Mouse (Mus musculus) midbrain, embryonic 15.5 days (tissue): ENCODE data around the gene Med19. TPM values are rescaled to one million over a fixed set of nuclear protein-coding genes. Genes with fewer than 3 reads are reported as not detected.

ENCODE experiments used
- ATAC-seq: fragments of 200-750 bp; cut with Nextera tagmentation; replicated peaks from 2 replicates; pipeline ENCODE4 v1.8.0; 2017; ENCODE audit warnings: moderate TSS enrichment
- H3K27ac ChIP-seq: fragments of 300-500 bp; sonication (generic); 2 replicates; pipeline ENCODE4 v1.5.1; 2015; ENCODE audit warnings: mild to moderate bottlenecking, inconsistent platforms
- H3K27me3 ChIP-seq: fragments of 300-500 bp; sonication (generic); replicated peaks from 2 replicates; pipeline ENCODE4 v1.6.1; 2015; ENCODE audit warnings: inconsistent platforms
- H3K36me3 ChIP-seq: fragments of 300-500 bp; sonication (generic); replicated peaks from 2 replicates; pipeline ENCODE4 v1.6.1; 2015; ENCODE audit warnings: inconsistent platforms
- H3K4me1 ChIP-seq: fragments of 300-500 bp; sonication (generic); 2 replicates; pipeline ENCODE4 v1.6.1; 2015; ENCODE audit warnings: inconsistent platforms
- H3K4me2 ChIP-seq: fragments of 300-500 bp; sonication (generic); 2 replicates; pipeline ENCODE4 v1.6.1; 2015; ENCODE audit warnings: inconsistent platforms, mild to moderate bottlenecking, moderate library complexity
- H3K4me3 ChIP-seq: fragments of 300-500 bp; sonication (generic); 2 replicates; pipeline ENCODE4 v1.5.1; 2015; ENCODE audit warnings: mild to moderate bottlenecking, inconsistent platforms
- H3K9ac ChIP-seq: fragments of 300-500 bp; sonication (generic); 2 replicates; pipeline ENCODE4 v1.6.1; 2015; ENCODE audit warnings: mild to moderate bottlenecking, inconsistent platforms
- H3K9me3 ChIP-seq: fragments of 300-500 bp; sonication (generic); 2 replicates; pipeline ENCODE4 v1.6.1; 2016; ENCODE audit warnings: inconsistent platforms
- WGBS: fragments of 180-500 bp; shearing (Covaris S2); methylation state at CpG from one replicate; pipeline ENCODE4 v1.1.7; 2015; ENCODE audit warnings: mixed read lengths; 5-methylcytosine and 5-hydroxymethylcytosine counted together
- polyA plus RNA-seq: library from polyadenylated mRNA; unstranded; fragments of >200 nt; fragmentation: Nextera tagmentation; extraction: Ambion mirVana; gene quantifications from 2 replicates; pipeline ENCODE4 v1.2.1, GENCODE M21; 2015

Gene Med19
- polyA plus RNA-seq, 1 experiment from 2014 or later = 49.5 TPM

DNA sequence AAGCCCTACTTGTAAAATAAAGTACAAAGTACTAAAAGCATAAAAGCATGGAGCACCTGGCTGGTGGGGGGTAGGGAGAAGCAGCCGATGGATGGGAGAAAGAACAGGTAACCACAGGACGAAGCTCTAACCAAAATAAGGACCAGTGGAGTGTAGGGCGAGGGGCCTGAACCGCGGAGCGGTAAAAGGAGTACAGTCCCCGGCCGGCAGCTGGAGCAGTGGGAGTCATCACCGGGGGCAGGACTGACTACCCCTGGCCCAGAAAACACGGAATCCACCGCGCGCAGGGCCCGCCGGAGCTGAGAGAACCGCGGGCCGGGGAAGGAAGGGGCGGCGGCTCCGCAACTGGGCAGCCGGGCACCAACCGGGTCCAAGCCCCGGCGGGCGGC lies 36.2 kb downstream of the Med19 start:
- Histone ChIP-seq H3K9ac (peak overlapping the region; percentile 92), H3K4me3 (peak overlapping the region; percentile 88), H3K4me1 (peaks cover 27% of the 10 kb centered on the region), H3K36me3 (peaks cover 9% of the 10 kb centered on the region), H3K4me2 (peak overlapping the region; percentile 59), H3K9me3 (no peaks in the 10 kb centered on the region), H3K27ac (peak overlapping the region; percentile 96), H3K27me3 (no peaks in the 10 kb centered on the region)
- WGBS = 0% methylated on average over 26 of the region's 26 CpGs
- ATAC-seq = peak; percentile 24; the same call in 1 of the 2 replicates

GRCm38 (mm10) chr2:84714811-84715561 lies 36.8 kb downstream of the Med19 start, which contains the start of gene Zdhhc5:
TSS of gene Zdhhc5 (minus strand) at chr2:84715180.
- ATAC-seq = peak; percentile 97
- H3K4me1 ChIP-seq = peaks cover 23% of the 10 kb centered on the region
- peaks cover 7% of the 10 kb centered on the region for H3K36me3 ChIP-seq
- WGBS = under 1% methylated on average over 92 of the region's 107 CpGs
- H3K27me3 ChIP-seq = no peaks in the 10 kb centered on the region
- peak within 1 kb of the TSS; percentile 96 for H3K27ac ChIP-seq
- peak within 1 kb of the TSS; percentile 90 for H3K4me2 ChIP-seq
- H3K4me3 ChIP-seq = peak within 1 kb of the TSS; percentile 88
- H3K9ac ChIP-seq = peak within 1 kb of the TSS; percentile 92
- no peaks in the 10 kb centered on the region for H3K9me3 ChIP-seq

DNA sequence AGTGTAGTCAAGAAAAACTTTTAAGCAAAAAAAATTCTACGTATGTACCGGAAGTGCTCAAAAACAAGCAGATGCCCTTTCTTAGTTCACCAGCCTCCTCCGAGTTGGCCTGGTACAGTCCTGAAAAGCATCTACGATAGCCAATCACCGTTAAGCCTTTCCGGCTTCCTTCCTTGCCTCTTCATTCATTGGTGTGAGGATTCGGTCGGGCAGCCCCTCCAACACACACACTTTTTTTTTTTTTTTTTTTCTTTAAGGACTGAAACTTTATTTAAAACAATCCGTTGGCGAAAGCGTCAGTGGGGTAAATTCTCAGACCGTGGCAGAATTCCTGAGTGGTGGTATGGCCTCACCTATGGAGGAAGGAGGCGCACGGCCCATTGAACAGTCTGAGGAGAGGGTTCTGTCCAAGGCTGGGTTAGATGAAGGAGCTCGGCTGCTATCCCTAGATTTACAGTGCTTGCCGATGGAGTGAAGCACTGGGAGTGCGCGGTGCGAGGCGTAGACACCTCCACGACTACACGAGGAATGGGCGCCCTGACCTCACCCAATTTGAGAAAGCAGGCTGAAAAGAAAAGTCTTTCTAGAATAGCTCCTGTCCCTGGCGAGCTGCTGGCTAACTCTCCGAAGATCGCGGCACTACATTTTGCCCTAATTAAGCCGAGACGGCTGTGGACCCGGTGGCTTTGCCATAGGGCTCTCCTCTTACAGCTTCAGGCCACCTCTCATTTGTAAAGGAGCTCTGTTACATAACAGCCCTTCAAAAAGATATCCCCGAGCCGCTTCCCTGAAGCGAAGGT lies 37.6 kb downstream of the Med19 start:
- H3K9me3 ChIP-seq = no peaks in the 10 kb centered on the region

GRCm38 (mm10) chr2:84716423-84717355 lies 38.5 kb downstream of the Med19 start:
- Histone ChIP-seq H3K9me3 (no peaks in the 10 kb centered on the region), H3K36me3 (no peaks in the 10 kb centered on the region), H3K27me3 (no peaks in the 10 kb centered on the region), H3K4me1 (peaks cover 23% of the 10 kb centered on the region), H3K4me3 (peak overlapping the region; percentile 88), H3K27ac (peak overlapping the region; percentile 96), H3K9ac (peak overlapping the region; percentile 60), H3K4me2 (peak overlapping the region; percentile 90)
- no peak for ATAC-seq
- WGBS = 32% methylated on average over 9 of the region's 9 CpGs

More for the DNA sequence above, 37.6 kb downstream of the Med19 start:
- under 1% methylated on average over 33 of the region's 33 CpGs for WGBS
- peak overlapping the region; percentile 60 for H3K9ac ChIP-seq
- H3K4me1 ChIP-seq = peaks cover 23% of the 10 kb centered on the region
- H3K36me3 ChIP-seq = no peaks in the 10 kb centered on the region
- H3K4me3 ChIP-seq = peak overlapping the region; percentile 88
- H3K27ac ChIP-seq = peak overlapping the region; percentile 96
- H3K27me3 ChIP-seq = no peaks in the 10 kb centered on the region
- ATAC-seq = peak; percentile 97
- peak overlapping the region; percentile 90 for H3K4me2 ChIP-seq

GRCm38 (mm10) chr2:84717357-84717756 lies 39.2 kb downstream of the Med19 start:
- no peaks in the 10 kb centered on the region for H3K9me3 ChIP-seq
- H3K27ac ChIP-seq = no peak overlapping the region
- H3K27me3 ChIP-seq = no peaks in the 10 kb centered on the region
- WGBS = 91% methylated on average over 4 of the region's 4 CpGs
- H3K9ac ChIP-seq = no peak overlapping the region
- no peak for ATAC-seq
- no peaks in the 10 kb centered on the region for H3K36me3 ChIP-seq
- H3K4me1 ChIP-seq = peaks cover 20% of the 10 kb centered on the region
- no peak overlapping the region for H3K4me3 ChIP-seq
- H3K4me2 ChIP-seq = no peak overlapping the region

- Histone ChIP-seq H3K27ac (no peak overlapping the region), H3K4me2 (no peak overlapping the region), H3K4me1 (peaks cover 21% of the 10 kb centered on the region), H3K9ac (no peak overlapping the region), H3K27me3 (no peaks in the 10 kb centered on the region), H3K4me3 (no peak overlapping the region), H3K9me3 (no peaks in the 10 kb centered on the region), H3K36me3 (peaks cover 10% of the 10 kb centered on the region; the same call in 1 of the 2 replicates)
- WGBS = 96% methylated on average over 2 of the region's 2 CpGs
- ATAC-seq = no peak
Observed at GRCm38 (mm10) chr2:84720718-84721117, 42.5 kb downstream of the Med19 start.

- H3K4me2 ChIP-seq = no peak overlapping the region
- no peak overlapping the region for H3K27ac ChIP-seq
- no peak for ATAC-seq
- H3K27me3 ChIP-seq = no peaks in the 10 kb centered on the region
- peaks cover 10% of the 10 kb centered on the region; the same call in 1 of the 2 replicates for H3K36me3 ChIP-seq
- no peaks in the 10 kb centered on the region for H3K9me3 ChIP-seq
- H3K4me3 ChIP-seq = no peak overlapping the region
- H3K9ac ChIP-seq = no peak overlapping the region
- WGBS = 85% methylated on average over 3 of the region's 3 CpGs
- H3K4me1 ChIP-seq = peaks cover 24% of the 10 kb centered on the region
Observed at GRCm38 (mm10) chr2:84721182-84721581, 43.0 kb downstream of the Med19 start.

DNA sequence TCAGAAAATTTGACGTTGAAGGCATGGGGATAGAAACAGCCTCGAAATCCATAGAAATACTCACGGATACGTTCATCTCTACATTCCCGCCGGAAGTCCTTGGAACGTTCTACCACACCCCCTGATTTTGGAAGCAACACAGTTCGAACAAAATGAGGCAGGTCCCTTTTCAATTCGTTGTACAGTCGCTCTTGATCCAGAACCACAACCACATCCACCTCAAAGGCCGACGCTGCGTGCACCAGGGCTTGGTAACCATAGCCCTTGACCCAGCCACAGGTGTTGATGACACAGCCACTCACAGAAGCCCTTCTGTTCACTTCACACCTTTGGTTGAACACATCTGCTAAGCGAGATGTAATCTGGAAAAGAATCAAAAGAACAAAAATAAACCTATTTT lies 45.7 kb downstream of the Med19 start:
- 97% methylated on average over 14 of the region's 14 CpGs for WGBS
- ATAC-seq = no peak
- Histone ChIP-seq H3K9ac (no peak overlapping the region), H3K36me3 (peaks cover 10% of the 10 kb centered on the region; the same call in 1 of the 2 replicates), H3K4me3 (no peak overlapping the region), H3K4me1 (peaks cover 29% of the 10 kb centered on the region), H3K27me3 (no peaks in the 10 kb centered on the region), H3K4me2 (no peak overlapping the region), H3K9me3 (no peaks in the 10 kb centered on the region), H3K27ac (no peak overlapping the region)

GRCm38 (mm10) chr2:84725770-84726169 lies 47.6 kb downstream of the Med19 start:
- peaks cover 10% of the 10 kb centered on the region; the same call in 1 of the 2 replicates for H3K36me3 ChIP-seq
- WGBS = 94% methylated on average over 10 of the region's 10 CpGs
- H3K27me3 ChIP-seq = no peaks in the 10 kb centered on the region
- no peak for ATAC-seq
- H3K9me3 ChIP-seq = no peaks in the 10 kb centered on the region
- H3K4me3 ChIP-seq = no peak overlapping the region
- H3K27ac ChIP-seq = no peak overlapping the region
- 0 out of 2 replicates have a peak overlapping the region, but pooled peaks have one; percentile 3 for H3K9ac ChIP-seq
- peak overlapping the region; percentile 72; the same call in 1 of the 2 replicates for H3K4me2 ChIP-seq
- peaks cover 29% of the 10 kb centered on the region for H3K4me1 ChIP-seq

- Histone ChIP-seq H3K4me2 (peak overlapping the region; percentile 72), H3K27me3 (no peaks in the 10 kb centered on the region), H3K27ac (peak overlapping the region; percentile 87; the same call in 1 of the 2 replicates), H3K9me3 (no peaks in the 10 kb centered on the region), H3K4me3 (peak overlapping the region; percentile 58), H3K4me1 (peaks cover 29% of the 10 kb centered on the region), H3K9ac (peak overlapping the region; percentile 57), H3K36me3 (peaks cover 10% of the 10 kb centered on the region; the same call in 1 of the 2 replicates)
- 6% methylated on average over 9 of the region's 9 CpGs for WGBS
- ATAC-seq = peak; percentile 13
Observed at GRCm38 (mm10) chr2:84726716-84727115, 48.5 kb downstream of the Med19 start.

DNA sequence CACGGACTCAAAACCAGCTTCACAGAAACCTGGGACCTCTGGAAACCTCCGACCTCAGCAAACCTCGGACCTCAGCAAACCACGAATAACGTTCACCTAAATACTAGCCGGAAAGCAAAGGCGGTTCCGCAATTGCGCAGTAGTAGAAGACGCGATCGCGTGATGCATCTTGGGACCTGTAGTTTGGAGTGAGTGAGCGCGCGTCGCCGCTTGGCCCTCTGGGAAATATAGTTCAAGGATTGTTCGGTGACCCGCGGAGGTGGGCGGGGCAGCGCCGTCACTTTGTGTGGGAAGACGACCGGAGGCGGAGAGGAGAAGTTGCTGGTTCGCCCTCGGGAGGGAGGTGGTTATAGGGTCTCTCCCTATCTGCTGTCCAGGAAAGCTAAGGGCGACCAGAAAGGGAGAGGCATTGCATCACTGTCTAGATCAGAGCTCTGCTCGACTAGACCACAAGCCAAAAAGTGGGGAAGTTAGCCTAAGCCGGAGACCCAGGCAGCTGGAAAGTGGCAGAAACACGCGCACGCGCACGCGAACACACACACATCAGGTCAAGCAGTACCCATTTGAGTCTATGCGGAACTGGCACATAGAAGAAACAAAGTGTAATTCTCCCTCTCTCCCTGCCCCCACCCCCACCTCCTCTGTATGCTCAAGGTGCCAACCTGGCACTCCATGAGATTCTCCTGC lies 49.1 kb downstream of the Med19 start, which contains the start of gene Clp1:
TSS of gene Clp1 (minus strand) at position 179 of the 687 bp plus-strand sequence.
- peak; percentile 97 for ATAC-seq
- peak within 1 kb of the TSS; percentile 87 for H3K27ac ChIP-seq
- WGBS = under 1% methylated on average over 39 of the region's 39 CpGs
- peak within 1 kb of the TSS; percentile 57 for H3K9ac ChIP-seq
- peaks cover 10% of the 10 kb centered on the region; the same call in 1 of the 2 replicates for H3K36me3 ChIP-seq
- H3K4me1 ChIP-seq = peaks cover 29% of the 10 kb centered on the region
- H3K4me3 ChIP-seq = peak within 1 kb of the TSS; percentile 58
- no peaks in the 10 kb centered on the region for H3K9me3 ChIP-seq
- peak within 1 kb of the TSS; percentile 72 for H3K4me2 ChIP-seq
- no peaks in the 10 kb centered on the region for H3K27me3 ChIP-seq
